Mouse (Mus musculus) layer of hippocampus, adult 18-20 months (tissue): ENCODE data around the gene Slc2a8. TPM values are rescaled to one million over a fixed set of nuclear protein-coding genes. Genes with fewer than 3 reads are reported as not detected.
"Not testable (repeated sequence)": the region's sequence is repeated elsewhere in the genome, so short reads cannot be mapped to it uniquely, and the experiment has no call there.

Experiments used
- DNase-seq, 2 experiments: peaks; one replicate each; pipeline ENCODE4 v3.0.0; 2022; ENCODE audit warnings: low spot score in 2 of 2
- long read RNA-seq: library from polyadenylated mRNA; stranded (forward); transcript quantifications from one replicate; pipeline ENCODE4 v2.0.0, GENCODE M21; 2021
- total RNA-seq, 2 experiments: library from RNA; stranded (reverse); gene quantifications; 2 replicates each; pipeline ENCODE4 v1.2.3; 2021

Slc2a8 gene
- 10 to 100 TPM; 20.5 to 20.7 TPM for total RNA-seq
- long read RNA-seq, transcript Slc2a8-201 (10 exons, 2,108 nt) = major isoform, 28 of 43 reads
- long read RNA-seq, partial matches to known transcripts = 2 of 43 reads
- long read RNA-seq, other reads (novel, unspliced or antisense) = 12 of 43 reads

DNA sequence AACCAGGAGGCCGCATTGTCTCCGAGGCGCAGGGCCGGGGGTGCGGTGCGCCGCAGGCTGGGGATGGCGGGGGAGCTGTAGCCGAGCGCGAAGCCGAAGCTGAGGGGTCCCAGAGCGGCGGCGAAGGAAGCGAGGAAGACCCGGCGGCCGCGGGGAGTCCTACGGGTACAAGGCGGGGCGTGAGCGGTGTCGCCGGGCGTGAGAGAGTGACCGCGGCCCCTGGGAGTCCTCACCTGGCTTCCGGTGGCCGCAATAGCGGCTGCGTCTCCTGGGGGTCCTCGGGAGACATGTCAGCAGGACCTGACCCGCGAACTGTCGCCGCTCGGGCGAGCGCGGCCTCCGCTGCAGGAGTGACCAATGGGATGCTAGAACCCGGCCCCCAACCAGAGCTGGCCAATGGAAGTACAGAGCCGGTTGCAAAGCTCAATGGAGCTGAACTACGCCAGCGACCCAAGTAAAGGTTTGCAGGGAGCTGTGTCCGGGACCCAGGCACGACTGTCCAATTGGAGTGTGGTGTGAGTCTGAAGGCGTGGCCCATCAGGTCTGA is at the start of gene Slc2a8:
TSS of gene Slc2a8 (minus strand) at position 359 of the 547 bp plus-strand sequence.
- DNase-seq = peak; percentile 92 to 95

DNA sequence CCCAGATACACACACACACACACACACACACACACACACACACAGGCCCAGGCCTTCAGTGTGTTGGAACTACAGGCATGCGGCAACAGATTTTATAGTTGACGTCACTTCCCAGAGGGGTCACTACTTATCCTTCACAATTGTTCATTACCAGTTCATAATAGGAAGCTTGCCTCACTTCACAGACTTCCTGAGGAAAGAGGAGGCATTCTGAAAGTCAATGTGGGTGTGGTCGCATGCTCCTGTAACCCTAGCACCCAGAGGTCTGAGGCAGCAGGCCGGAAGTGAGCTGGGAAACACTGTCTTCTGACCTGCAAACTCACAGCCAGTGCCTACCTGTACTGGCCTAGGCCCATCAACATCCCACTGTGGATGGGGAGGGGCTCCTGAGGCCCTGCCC is 43.2 kb upstream of the Slc2a8 start:
- DNase-seq = no peak

GRCm38 (mm10) chr2:33024564-33024963 is 42.7 kb upstream of the Slc2a8 start:
- DNase-seq = no peak

- DNase-seq = no peak
Observed at GRCm38 (mm10) chr2:33022846-33023245, 41.0 kb upstream of the Slc2a8 start.

DNA sequence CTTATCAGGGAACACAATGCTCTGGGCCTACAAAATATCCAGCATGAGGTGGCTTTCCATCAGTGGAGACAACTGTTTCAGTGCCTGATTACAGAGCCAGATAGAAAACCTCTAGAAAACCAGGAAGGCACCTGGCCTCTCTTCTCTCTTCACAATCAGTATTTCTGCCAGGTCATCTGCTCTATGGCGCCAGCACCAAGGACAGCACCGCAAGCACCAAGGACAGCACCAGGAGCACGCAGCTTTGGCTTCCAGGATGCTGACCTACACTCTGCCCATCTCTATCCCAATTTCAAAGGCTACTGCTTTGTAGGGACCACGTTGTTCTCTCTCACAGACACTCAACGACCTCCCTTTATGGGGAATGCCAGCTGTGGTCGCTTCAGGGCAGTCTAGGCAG is 36.1 kb upstream of the Slc2a8 start:
- no peak for DNase-seq

DNA sequence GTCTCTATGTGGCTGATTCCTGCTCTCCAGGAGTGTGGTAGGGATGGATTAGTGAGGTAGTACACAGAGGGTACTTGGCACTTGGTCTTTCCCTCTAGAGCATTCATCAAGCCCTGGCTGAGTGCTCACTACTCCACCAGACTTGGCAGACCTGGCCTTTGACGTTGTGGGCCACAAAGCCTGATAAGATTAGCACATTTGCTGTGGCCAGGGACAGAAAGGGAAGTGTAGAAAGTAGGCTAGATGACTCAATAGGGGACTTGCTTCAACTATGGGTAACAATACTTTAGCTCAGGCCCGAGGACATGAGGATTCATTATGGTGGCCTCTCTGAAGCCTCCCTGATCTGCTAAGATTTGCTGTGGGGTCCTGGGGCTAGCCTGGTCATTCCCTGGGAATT is 35.3 kb upstream of the Slc2a8 start:
- DNase-seq = no peak

DNA sequence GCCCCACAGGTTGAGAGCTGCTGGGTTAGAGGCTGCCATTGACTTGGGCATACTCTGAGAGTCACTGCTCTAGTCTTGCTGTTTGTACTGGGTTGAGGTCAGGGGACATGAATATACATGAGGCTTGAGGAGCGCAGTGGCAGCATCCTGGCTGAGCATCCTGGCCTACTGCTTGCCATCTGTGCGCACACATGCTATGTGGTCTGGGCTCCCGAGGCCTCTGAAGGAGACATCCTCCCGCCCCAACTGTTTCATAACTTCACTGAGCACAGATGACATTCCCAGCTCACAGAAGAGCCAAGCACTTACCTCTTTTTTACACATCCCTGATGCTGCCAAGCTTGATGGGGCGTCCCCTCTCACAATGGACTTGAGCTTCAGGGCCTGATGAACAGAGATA is 33.0 kb upstream of the Slc2a8 start:
- peak; percentile 49 to 75 for DNase-seq

- DNase-seq = not testable (repeated sequence)
Observed at GRCm38 (mm10) chr2:33009055-33009454, 27.2 kb upstream of the Slc2a8 start.

DNA sequence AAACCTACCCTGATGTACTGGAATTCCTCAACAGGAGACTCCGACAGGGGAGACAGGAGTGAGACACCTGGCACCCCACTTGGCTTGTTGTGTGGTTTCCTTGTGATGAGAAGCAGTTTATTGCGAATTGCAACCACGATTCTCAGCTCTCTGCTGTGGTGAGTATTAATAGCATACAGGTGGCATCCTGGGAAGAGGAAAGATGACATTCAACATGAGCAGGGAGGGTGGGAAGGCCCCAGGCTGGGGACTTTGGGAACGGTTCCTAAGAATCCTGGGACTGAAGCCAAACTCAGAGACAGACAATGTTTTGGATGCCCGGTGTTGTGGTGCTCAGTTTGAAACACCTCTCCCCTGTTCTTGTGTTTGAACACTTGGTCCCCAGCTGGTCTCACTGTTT is 23.2 kb upstream of the Slc2a8 start:
- DNase-seq = peak in 1 of 2 experiments; percentile 55

DNA sequence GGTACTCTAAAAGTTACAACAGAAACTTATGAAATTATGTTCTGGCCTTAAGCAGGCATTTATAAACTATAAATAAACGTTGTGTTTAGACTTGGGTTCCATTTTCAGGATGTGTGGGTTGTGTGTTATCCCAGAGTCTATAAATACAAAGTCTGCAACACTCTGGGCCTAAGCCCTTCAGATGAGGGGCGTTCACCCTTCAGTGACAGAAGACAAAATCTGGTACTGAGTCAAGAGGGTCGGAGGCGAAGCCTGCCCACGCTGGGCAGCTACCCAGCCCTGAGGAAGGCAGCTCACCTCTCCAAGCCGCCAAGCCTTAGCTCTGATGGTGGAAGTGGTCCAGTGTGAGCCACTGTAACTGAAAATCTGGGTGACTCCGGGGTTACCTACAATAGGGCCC is 20.3 kb upstream of the Slc2a8 start:
- DNase-seq = no peak

- DNase-seq = no peak
Observed at GRCm38 (mm10) chr2:32999752-33000151, 17.9 kb upstream of the Slc2a8 start.

- DNase-seq = no peak
Observed at GRCm38 (mm10) chr2:32997792-32998191, 15.9 kb upstream of the Slc2a8 start.

DNA sequence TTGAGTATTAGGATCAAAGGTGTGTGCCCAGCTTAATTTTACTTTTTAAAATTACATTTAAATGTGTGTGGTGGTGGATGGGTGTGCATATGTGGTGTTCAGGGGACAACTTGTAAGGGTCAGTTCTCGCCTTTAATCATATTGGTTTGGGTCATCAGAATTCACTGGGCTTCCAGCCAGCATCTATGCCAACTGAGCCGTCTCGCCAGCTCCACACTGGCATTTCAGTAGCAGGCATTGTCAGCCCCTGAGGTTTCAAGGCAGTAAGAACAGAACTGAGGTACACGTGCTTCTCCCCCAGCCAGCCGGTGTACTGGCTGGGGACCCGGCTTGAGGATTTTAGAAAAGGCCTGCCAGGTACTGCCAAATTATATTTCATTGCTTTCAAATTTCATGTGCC is 15.2 kb upstream of the Slc2a8 start:
- DNase-seq = no peak

DNA sequence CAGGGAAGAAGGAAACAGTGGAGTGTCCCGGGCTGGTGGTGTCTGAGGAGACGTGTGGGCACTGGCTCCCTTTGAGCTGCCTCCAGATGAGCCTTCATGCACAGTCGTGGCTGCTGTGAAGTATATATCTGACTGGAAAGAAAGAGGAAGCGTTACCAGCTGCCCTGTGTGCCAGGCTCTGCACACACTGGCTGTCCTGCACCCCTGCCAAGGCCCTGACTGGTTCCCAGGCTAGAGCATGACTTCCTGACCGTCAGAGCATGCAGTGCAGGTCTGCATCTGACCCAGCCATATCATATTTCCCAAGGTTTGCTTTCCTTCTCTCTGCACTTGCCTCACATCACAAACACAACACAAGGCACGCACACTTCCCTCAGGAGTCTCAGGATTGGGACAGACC is 10.2 kb upstream of the Slc2a8 start:
- no peak for DNase-seq

DNA sequence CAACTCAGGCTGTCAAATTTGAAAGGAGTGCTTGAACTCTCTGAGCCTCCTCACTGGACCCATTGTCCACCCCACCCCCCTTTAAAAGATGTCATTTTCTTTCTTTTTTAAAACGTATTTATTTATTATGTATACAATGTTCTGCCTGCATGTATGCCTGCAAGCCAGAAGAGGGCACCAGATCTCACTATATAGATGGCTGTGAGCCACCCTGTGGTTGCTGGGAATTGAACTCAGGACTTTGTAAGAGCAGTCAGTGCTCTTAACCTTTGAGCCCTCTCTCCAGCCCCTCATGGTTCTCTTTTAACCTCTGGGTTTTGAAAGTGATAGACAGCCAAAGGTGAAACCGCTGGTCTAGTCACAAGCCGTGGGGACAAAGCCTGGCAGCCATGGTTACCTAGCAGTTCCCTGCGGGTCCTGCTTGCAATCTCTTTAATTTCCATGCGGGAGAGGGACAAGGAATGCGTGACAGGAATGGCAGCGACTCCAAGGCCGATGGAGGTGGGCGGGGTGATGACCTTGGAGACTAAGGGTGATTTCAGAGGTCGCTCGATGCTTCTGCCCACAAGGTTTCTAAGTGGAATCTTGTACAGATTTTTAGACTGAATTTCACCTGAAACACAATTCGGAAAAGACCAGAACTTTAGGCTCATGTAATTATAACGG is 8.4 kb upstream of the Slc2a8 start:
- DNase-seq = no peak

GRCm38 (mm10) chr2:32989376-32989775 is 7.5 kb upstream of the Slc2a8 start:
- no peak for DNase-seq

DNA sequence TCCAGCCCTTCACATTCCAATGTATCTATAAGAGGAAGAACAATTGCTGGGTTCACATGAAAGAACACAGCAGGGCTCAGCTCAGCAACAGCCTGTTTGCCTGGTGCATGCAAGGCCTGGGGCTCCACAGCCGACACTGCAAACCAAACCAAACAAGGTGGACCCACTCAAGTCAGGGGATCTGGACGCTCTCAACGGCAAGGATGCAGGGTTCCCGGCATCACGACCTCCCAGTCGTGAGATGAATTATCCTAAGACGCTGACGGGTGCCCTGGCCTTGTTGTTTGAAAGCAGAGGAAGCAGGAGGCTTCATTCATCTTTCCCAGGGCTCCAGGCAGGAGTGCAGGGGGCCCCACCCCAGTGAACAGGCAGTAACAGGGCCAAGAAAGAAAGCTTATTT is 4.0 kb upstream of the Slc2a8 start:
- DNase-seq = no peak

GRCm38 (mm10) chr2:32983617-32984016 is 1.7 kb upstream of the Slc2a8 start:
- DNase-seq = no peak

DNA sequence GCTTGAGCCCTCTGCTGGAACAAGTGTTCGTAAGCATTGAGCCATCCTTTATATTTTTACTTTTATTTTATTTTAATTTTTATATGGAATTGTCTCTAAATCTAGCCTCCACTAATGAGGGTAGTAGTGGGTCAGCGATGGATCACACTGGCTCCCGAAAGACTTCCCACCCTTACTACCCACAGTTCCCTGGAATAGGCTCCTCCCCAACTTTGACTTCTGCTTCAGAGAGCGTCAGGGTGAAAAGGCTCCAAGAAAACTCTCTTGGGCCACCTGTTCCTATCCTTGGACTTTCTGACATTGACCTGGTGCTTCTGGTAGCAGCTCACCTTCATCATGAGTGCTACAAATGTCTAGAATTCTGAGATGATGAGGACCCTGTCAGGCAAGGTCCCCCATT is 817 bp upstream of the Slc2a8 start:
- no peak for DNase-seq

- no peak for DNase-seq
Observed at GRCm38 (mm10) chr2:32981281-32981680, 602 bp downstream of the Slc2a8 start.

GRCm38 (mm10) chr2:32979675-32980074 is 2.2 kb downstream of the Slc2a8 start:
- DNase-seq = no peak

DNA sequence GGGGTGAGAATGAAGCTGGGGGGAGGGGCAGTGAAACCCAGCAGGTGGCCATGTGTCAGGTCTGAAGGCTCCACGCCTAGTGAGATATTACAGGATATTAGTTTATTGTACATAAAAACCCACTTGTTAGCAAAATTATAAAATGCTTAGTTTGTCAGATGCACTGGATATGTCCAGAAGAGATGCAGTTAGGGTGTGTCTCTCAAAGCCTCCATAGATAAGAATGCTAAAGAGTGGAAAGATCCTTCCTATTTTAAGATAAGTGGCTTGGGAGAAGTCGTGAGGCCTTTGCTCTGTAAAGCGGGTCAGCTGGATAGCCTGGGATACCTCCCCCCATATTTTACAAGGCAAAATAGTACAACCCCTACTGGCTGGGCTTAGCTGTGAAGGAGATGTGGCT is 3.2 kb downstream of the Slc2a8 start:
- no peak for DNase-seq

- no peak for DNase-seq
Observed at GRCm38 (mm10) chr2:32977114-32977513, 4.8 kb downstream of the Slc2a8 start.
